Mouse (Mus musculus): ENCODE measurements around the gene Lgr6.

- TF ChIP-seq CTCF (IDR thresholded peaks at IDR 0.05; ENCODE audit: borderline replicate concordance, insufficient read depth, low read length) = no peak
- no peak for TF ChIP-seq POLR2A (IDR thresholded peaks at IDR 0.05; ENCODE audit: low read depth, low read length)
Measured at GRCm38 (mm10) chr1:134996471-134996870, 108.6 kb downstream of the Lgr6 start.

Measured in embryonic fibroblast, embryonic 13.5 days (primary cell).